Mouse (Mus musculus) cortical plate, adult 2 months (tissue): ENCODE results near the gene Eif2ak4.

Source experiments
- CTCF ChIP-seq: fragments of 200-500 bp; IDR thresholded peaks from 2 replicates; pipeline ENCODE4 v1.5.1; 2011; ENCODE audit warnings: mild to moderate bottlenecking, control low read depth, low read length; ENCODE audit not compliant: insufficient read depth; ENCODE audit errors: extremely low read depth
- POLR2A ChIP-seq: fragments of 200-500 bp; IDR thresholded peaks from 2 replicates; pipeline ENCODE4 v1.6.1; 2011; ENCODE audit warnings: mild to moderate bottlenecking, low read length, control low read depth; ENCODE audit not compliant: insufficient read depth; ENCODE audit errors: extremely low read depth

DNA sequence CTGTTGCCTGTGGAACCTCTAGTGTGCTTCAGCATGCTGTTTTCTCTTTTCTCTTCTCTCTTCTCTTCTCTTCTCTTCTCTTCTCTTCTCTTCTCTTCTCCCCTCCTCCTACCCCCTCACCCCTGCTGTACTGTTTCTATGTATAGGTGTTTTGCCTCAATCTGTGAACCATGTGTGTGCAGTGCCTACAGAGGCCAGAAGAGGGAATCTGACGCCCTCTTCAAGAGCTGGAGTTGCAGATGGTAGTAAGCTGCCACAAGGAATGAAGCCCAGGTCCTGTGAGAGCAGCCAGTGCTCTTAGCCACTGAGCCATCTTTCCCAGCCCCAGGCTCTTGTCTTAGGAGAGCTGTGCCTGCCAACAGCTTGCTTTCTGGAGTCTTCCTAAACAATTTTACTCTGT is 78.2 kb downstream of the Eif2ak4 start:
- no peak for TF ChIP-seq POLR2A
- TF ChIP-seq CTCF = no peak
